Mouse (Mus musculus): ENCODE measurements at regions not wholly inside any gene's neighbourhood (a gene's known extent, or its start where the extent isn't known, plus 50 kb on each side); places are given as distances from the start of the nearest gene placed in this dataset.

DNA sequence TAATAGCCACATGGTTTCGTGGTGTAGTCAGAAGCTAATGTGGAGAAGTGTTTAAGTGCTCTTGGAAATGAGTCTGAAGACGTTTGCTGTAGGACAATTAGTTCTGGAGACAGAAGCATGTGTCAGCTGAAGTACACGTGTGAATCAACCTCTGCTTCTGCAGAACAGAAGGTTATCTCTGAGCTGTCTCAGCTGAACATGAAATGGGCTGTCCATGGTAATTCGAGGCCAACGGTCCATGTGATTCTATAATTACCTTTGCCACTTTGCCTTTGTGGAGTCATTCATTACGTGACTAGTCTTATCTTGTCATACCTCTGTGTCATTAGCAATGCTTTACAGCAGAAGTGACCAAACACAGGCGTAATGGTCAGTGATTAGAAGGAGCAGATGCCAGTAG, 295.6 kb upstream of the Veph1 start:
- no peak for ATAC-seq (replicated peaks; ENCODE audit: low FRiP score)
- Histone ChIP-seq H3K9me3 (ENCODE audit: control insufficient read depth, low read length) (no peaks in the 10 kb centered on the region), H3K4me1 (replicated peaks; ENCODE audit: control insufficient read depth, insufficient read depth, low read length) (no peaks in the 10 kb centered on the region), H3K27ac (ENCODE audit: low read depth, low read length) (no peak overlapping the region), H3K4me2 (no peak overlapping the region), H3K36me3 (ENCODE audit: control insufficient read depth, insufficient read depth, low read length) (no peaks in the 10 kb centered on the region), H3K9ac (ENCODE audit: low read depth, low read length) (no peak overlapping the region), H3K4me3 (ENCODE audit: low read depth, low read length) (no peak overlapping the region), H3K27me3 (replicated peaks; ENCODE audit: control insufficient read depth, insufficient read depth, low read length) (no peaks in the 10 kb centered on the region)
- no peak for DNase-seq (ENCODE audit: low spot score)
- 50% methylated on average over 7 of the region's 7 CpGs for WGBS

DNA sequence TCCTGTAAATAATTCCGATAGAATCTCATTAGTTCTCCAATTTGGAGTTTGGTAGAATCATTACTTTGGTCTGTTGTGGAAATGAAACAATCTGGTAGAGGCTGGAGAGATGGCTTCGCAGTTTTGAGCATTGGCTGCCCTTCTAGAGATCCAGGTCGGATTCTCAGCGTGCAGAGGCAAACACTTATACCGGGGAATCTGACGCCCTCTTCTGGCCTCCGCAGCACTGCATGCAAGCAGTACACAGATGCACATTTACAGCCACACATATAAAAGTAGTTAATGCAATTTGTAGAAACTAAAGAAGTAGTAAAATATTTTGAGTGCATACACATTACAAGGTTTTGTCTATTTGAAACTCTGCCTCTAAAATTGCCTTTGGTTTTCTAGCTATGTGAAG, 294.1 kb upstream of the Veph1 start:
- ATAC-seq (replicated peaks; ENCODE audit: low FRiP score), result no peak
- no peaks in the 10 kb centered on the region for H3K27me3 ChIP-seq (replicated peaks; ENCODE audit: control insufficient read depth, insufficient read depth, low read length)
- H3K4me3 ChIP-seq (ENCODE audit: low read depth, low read length), result no peak overlapping the region
- DNase-seq (ENCODE audit: low spot score), result no peak
- 52% methylated on average over 7 of the region's 7 CpGs for WGBS
- no peak overlapping the region for H3K27ac ChIP-seq (ENCODE audit: low read depth, low read length)
- no peak overlapping the region for H3K9ac ChIP-seq (ENCODE audit: low read depth, low read length)
- no peaks in the 10 kb centered on the region for H3K9me3 ChIP-seq (ENCODE audit: control insufficient read depth, low read length)
- no peaks in the 10 kb centered on the region for H3K36me3 ChIP-seq (ENCODE audit: control insufficient read depth, insufficient read depth, low read length)
- no peaks in the 10 kb centered on the region for H3K4me1 ChIP-seq (replicated peaks; ENCODE audit: control insufficient read depth, insufficient read depth, low read length)
- no peak overlapping the region for H3K4me2 ChIP-seq

DNA sequence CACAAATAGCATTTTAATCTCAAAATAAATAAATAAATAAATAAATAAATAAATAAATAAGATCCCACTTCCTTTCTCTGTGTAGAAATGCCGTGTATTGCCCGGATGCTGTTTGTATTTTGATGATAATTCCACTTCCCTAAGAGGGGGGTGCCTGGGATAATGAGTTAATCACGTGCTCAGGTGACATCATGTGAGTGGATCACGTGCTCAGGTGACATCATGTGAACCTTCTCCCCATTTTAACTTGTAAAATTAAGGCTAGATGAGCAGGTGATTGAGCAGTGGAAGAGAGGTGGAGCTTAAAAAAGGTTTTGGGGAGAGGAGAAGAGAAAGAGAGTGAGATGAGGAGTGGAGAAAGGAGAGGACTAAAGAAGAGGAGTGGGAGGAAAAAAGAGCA, 292.8 kb upstream of the Veph1 start:
- no peak overlapping the region for H3K4me3 ChIP-seq (ENCODE audit: low read depth, low read length)
- 85% methylated on average over 4 of the region's 4 CpGs for WGBS
- DNase-seq (ENCODE audit: low spot score) (no peak), ATAC-seq (replicated peaks; ENCODE audit: low FRiP score) (no peak)
- H3K27me3 ChIP-seq (replicated peaks; ENCODE audit: control insufficient read depth, insufficient read depth, low read length), result no peaks in the 10 kb centered on the region
- no peak overlapping the region for H3K4me2 ChIP-seq
- no peaks in the 10 kb centered on the region for H3K4me1 ChIP-seq (replicated peaks; ENCODE audit: control insufficient read depth, insufficient read depth, low read length)
- H3K9ac ChIP-seq (ENCODE audit: low read depth, low read length), result no peak overlapping the region
- no peaks in the 10 kb centered on the region for H3K9me3 ChIP-seq (ENCODE audit: control insufficient read depth, low read length)
- H3K36me3 ChIP-seq (ENCODE audit: control insufficient read depth, insufficient read depth, low read length), result no peaks in the 10 kb centered on the region
- no peak overlapping the region for H3K27ac ChIP-seq (ENCODE audit: low read depth, low read length)

DNA sequence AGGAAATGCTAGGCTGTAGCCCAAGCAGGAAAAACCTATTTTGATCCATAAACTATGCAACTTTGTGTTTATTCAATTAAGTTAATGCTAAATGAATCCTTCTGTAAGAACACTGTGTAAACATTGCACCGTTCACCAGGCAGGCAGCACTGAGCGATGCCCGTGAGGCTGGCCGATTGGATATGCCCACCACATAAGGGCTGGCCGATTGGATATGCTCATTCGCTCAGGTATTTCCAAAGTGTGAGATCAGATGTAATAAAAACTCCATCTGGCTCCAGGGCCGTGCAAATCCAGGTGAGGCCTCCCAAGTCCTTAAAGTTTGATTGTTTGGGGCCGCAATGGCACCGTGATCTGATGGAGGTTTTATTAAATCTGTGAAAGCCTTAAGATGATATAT, 288.2 kb upstream of the Veph1 start:
- no peaks in the 10 kb centered on the region for H3K4me1 ChIP-seq (replicated peaks; ENCODE audit: control insufficient read depth, insufficient read depth, low read length)
- no peak for DNase-seq (ENCODE audit: low spot score)
- no peaks in the 10 kb centered on the region for H3K36me3 ChIP-seq (ENCODE audit: control insufficient read depth, insufficient read depth, low read length)
- no peak overlapping the region for H3K9ac ChIP-seq (ENCODE audit: low read depth, low read length)
- ATAC-seq (replicated peaks; ENCODE audit: low FRiP score), result no peak
- H3K27me3 ChIP-seq (replicated peaks; ENCODE audit: control insufficient read depth, insufficient read depth, low read length), result no peaks in the 10 kb centered on the region
- no peaks in the 10 kb centered on the region for H3K9me3 ChIP-seq (ENCODE audit: control insufficient read depth, low read length)
- H3K4me2 ChIP-seq, result no peak overlapping the region
- H3K27ac ChIP-seq (ENCODE audit: low read depth, low read length), result no peak overlapping the region
- H3K4me3 ChIP-seq (ENCODE audit: low read depth, low read length), result no peak overlapping the region
- 87% methylated on average over 9 of the region's 9 CpGs for WGBS

DNA sequence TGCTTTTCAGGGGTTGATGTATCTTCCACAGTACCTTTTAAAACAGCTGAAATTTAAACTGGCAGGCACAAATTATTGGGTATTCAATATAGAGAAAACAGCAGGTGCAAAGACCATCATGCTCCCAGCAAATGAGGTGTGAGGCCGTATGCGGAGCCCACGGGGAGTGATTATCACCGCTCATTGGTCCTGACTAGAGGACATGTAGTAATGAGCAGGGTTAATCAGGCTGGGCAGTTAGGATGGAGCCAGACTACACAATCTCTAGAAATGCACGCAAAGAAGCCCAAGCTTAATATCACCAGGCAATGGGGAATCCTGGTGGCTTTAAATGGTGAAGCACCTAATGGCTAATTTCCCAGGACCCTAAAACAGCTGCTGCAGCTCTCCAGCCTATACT, 287.5 kb upstream of the Veph1 start:
- WGBS, result 92% methylated on average over 5 of the region's 5 CpGs
- no peak for ATAC-seq (replicated peaks; ENCODE audit: low FRiP score)
- H3K9ac ChIP-seq (ENCODE audit: low read depth, low read length), result no peak overlapping the region
- no peak for DNase-seq (ENCODE audit: low spot score)
- no peaks in the 10 kb centered on the region for H3K4me1 ChIP-seq (replicated peaks; ENCODE audit: control insufficient read depth, insufficient read depth, low read length)
- H3K4me3 ChIP-seq (ENCODE audit: low read depth, low read length), result no peak overlapping the region
- H3K27me3 ChIP-seq (replicated peaks; ENCODE audit: control insufficient read depth, insufficient read depth, low read length), result no peaks in the 10 kb centered on the region
- H3K9me3 ChIP-seq (ENCODE audit: control insufficient read depth, low read length), result no peaks in the 10 kb centered on the region
- H3K36me3 ChIP-seq (ENCODE audit: control insufficient read depth, insufficient read depth, low read length), result no peaks in the 10 kb centered on the region
- H3K27ac ChIP-seq (ENCODE audit: low read depth, low read length), result no peak overlapping the region
- no peak overlapping the region for H3K4me2 ChIP-seq

DNA sequence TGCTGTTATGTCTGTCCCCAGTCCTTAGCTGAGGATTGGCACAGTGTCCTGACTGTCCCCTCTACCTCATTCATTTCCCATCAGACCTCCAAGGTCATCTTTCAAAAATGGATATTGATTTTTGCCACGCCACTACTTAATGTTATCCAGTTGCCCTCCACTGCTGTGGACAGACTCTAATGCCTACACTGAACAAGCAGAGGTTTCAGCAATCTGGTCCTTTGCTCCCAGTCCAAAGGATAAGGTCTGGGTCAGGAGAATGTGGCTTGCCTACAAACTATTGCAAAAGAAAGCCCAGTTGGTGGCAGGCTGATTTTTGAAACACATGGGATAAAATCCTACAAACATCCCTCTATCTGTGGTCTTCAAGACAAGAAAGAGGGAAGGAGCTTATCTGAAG, 280.0 kb upstream of the Veph1 start:
- no peak for DNase-seq (ENCODE audit: low spot score)
- Histone ChIP-seq H3K4me1 (replicated peaks; ENCODE audit: control insufficient read depth, insufficient read depth, low read length) (no peaks in the 10 kb centered on the region), H3K36me3 (ENCODE audit: control insufficient read depth, insufficient read depth, low read length) (no peaks in the 10 kb centered on the region), H3K9ac (ENCODE audit: low read depth, low read length) (no peak overlapping the region), H3K9me3 (ENCODE audit: control insufficient read depth, low read length) (no peaks in the 10 kb centered on the region), H3K27ac (ENCODE audit: low read depth, low read length) (no peak overlapping the region), H3K4me3 (ENCODE audit: low read depth, low read length) (no peak overlapping the region), H3K4me2 (no peak overlapping the region), H3K27me3 (replicated peaks; ENCODE audit: control insufficient read depth, insufficient read depth, low read length) (no peaks in the 10 kb centered on the region)
- no peak for ATAC-seq (replicated peaks; ENCODE audit: low FRiP score)
- 71% methylated on average over 1 of the region's 1 CpGs for WGBS

DNA sequence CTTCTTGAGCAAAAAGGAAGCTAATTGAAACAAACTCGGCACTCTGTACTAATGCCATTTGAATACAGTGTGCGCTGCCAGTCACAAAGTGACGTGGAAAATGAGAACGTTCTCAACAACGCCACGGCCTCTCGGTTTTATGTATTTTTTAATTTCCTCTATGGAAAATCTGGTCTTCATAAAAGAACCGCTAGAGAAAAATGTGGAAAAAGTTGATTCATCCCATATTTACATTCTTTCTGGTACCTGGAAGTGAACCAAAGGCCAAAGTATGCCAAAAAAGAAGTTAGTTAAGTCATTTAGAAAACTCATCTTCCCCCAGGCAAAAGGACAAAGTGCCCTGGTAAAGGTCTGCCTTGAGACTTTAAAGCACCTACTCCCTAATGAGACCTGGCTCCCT, 277.7 kb upstream of the Veph1 start:
- Histone ChIP-seq H3K4me1 (replicated peaks; ENCODE audit: control insufficient read depth, insufficient read depth, low read length) (no peaks in the 10 kb centered on the region), H3K9me3 (ENCODE audit: control insufficient read depth, low read length) (no peaks in the 10 kb centered on the region), H3K36me3 (ENCODE audit: control insufficient read depth, insufficient read depth, low read length) (no peaks in the 10 kb centered on the region), H3K9ac (ENCODE audit: low read depth, low read length) (no peak overlapping the region), H3K4me3 (ENCODE audit: low read depth, low read length) (no peak overlapping the region), H3K27me3 (replicated peaks; ENCODE audit: control insufficient read depth, insufficient read depth, low read length) (no peaks in the 10 kb centered on the region), H3K27ac (ENCODE audit: low read depth, low read length) (no peak overlapping the region), H3K4me2 (no peak overlapping the region)
- ATAC-seq (replicated peaks; ENCODE audit: low FRiP score) (no peak), DNase-seq (ENCODE audit: low spot score) (no peak)
- 85% methylated on average over 8 of the region's 8 CpGs for WGBS

DNA sequence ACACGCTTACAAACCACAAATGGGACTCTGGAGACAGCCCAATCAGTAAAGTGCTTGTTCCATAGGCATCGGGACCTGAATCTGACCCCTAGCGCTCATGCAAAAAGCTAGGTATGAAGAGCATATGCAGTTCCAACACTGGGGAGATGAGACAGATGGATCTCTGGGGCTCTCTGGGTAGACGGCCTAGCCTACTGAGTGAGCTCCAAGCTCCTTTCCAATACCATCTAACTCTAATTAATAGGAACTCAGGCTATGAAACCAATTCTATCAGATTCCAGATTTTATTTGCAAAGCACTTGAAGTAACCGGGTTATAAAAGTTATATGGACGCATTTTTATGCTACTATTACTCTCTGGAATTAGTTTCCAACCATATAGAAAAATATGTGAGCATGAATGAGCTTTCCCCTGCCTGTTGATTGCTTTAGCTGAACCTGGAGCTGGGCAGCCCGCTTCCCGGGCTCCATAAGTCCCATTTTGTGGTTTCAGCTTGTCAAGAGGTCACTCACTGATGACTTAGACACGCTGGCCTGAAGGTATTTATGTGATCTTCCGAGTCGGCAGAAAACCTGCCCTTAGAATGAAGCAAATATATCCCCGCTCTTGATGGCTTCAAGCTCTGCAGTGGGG, 276.4 kb upstream of the Veph1 start:
- Histone ChIP-seq H3K4me2 (no peak overlapping the region), H3K4me3 (ENCODE audit: low read depth, low read length) (no peak overlapping the region), H3K27ac (ENCODE audit: low read depth, low read length) (no peak overlapping the region), H3K27me3 (replicated peaks; ENCODE audit: control insufficient read depth, insufficient read depth, low read length) (no peaks in the 10 kb centered on the region), H3K9ac (ENCODE audit: low read depth, low read length) (no peak overlapping the region), H3K9me3 (ENCODE audit: control insufficient read depth, low read length) (no peaks in the 10 kb centered on the region), H3K36me3 (ENCODE audit: control insufficient read depth, insufficient read depth, low read length) (no peaks in the 10 kb centered on the region), H3K4me1 (replicated peaks; ENCODE audit: control insufficient read depth, insufficient read depth, low read length) (no peaks in the 10 kb centered on the region)
- DNase-seq (ENCODE audit: low spot score) (no peak), ATAC-seq (replicated peaks; ENCODE audit: low FRiP score) (no peak)
- 85% methylated on average over 12 of the region's 12 CpGs for WGBS

DNA sequence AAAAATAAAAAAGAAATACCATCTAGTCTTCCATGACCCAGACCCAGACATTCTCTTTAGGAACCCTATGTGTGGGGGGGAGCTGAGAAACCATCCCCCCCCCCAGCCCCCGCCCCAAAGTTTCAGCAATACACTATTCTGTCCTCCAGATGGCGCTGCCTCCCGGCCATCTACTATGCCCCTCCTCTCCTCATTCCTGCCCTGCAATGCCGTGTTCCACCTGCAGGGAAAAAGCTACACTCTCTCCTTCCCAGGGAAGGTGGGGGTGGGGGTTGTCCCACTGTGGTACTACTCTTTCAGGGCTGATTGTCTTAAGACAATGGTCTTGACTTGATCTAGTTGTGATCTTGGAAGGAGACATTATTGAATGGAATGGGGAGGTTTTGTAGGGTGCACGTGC, 273.7 kb upstream of the Veph1 start:
- Histone ChIP-seq H3K9ac (ENCODE audit: low read depth, low read length) (no peak overlapping the region), H3K36me3 (ENCODE audit: control insufficient read depth, insufficient read depth, low read length) (no peaks in the 10 kb centered on the region), H3K9me3 (ENCODE audit: control insufficient read depth, low read length) (no peaks in the 10 kb centered on the region), H3K4me1 (replicated peaks; ENCODE audit: control insufficient read depth, insufficient read depth, low read length) (no peaks in the 10 kb centered on the region), H3K4me2 (no peak overlapping the region), H3K4me3 (ENCODE audit: low read depth, low read length) (no peak overlapping the region), H3K27me3 (replicated peaks; ENCODE audit: control insufficient read depth, insufficient read depth, low read length) (no peaks in the 10 kb centered on the region), H3K27ac (ENCODE audit: low read depth, low read length) (no peak overlapping the region)
- no peak for ATAC-seq (replicated peaks; ENCODE audit: low FRiP score)
- no peak for DNase-seq (ENCODE audit: low spot score)
- 67% methylated on average over 5 of the region's 5 CpGs for WGBS
